Mouse (Mus musculus) granulocyte monocyte progenitor cell, adult 5-6 weeks (primary cell): Measurements from ENCODE around the gene Fsip1. TPM values are rescaled to one million over a fixed set of nuclear protein-coding genes. Genes with fewer than 3 reads are reported as not detected.

Experiments used
- ATAC-seq: replicated peaks from 2 replicates; pipeline ENCODE4 v1.8.0; 2016; ENCODE audit warnings: mild to moderate bottlenecking, moderate TSS enrichment, inconsistent platforms; ENCODE audit not compliant: poor library complexity, severe bottlenecking
- total RNA-seq, 2 experiments: library from RNA; stranded (forward) in 1 of 2; stranded (reverse) in 1 of 2; fragments of 200-712, 200-1000 nt in 1 of 2; fragments of >200 nt in 1 of 2; fragmentation: Nextera tagmentation in 1 of 2; gene quantifications; 2 replicates each; pipeline ENCODE4 v1.2.3; 2014 to 2017

Fsip1 gene
- total RNA-seq, 2 experiments from 2014 or later: not detected

DNA sequence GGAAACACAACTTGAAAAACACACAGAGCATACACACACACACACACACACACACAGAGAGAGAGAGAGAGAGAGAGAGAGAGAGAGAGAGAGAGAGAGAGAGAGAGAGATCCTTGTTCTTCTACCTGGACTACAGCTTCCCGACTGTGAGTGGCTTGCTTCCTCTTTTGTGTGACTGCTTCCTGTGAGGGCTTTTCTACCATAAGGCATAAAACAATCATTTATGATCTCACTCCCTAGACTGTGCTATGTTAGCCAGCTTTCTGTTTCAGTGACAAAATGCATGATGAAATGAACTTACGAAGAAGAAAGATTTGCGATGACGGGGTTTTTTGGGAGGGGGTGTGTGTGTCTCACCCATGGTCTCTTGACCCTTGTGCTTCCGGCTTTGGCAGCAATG, 3.0 kb upstream of the Fsip1 start:
- peak; percentile 38; the same call in 1 of the 2 replicates for ATAC-seq

GRCm38 (mm10) chr2:118257094-118257493, 328 bp upstream of the Fsip1 start:
- ATAC-seq: no peak

- no peak for ATAC-seq
Observed at GRCm38 (mm10) chr2:118254516-118254915, 2.2 kb downstream of the Fsip1 start.

DNA sequence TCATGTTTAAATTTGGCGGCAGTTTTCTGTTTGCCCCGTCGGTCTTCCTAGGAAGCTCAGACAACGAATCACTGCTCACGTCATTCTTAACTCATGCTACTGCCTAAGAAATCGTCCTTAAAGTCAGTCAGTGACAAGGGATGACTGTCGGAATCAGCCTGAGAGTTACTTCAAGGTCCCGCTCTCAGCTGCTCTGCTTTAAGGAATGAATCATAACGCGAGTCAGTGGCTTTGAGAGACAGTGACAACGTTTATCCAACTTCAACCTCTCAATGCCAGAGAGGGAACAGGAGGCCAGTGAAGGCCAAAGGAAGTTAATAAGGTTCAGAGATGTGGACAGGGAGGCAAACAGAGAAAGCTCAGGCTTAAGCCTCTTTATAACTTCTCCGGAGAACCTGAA, 7.8 kb downstream of the Fsip1 start:
- no peak for ATAC-seq

- ATAC-seq: no peak
Observed at GRCm38 (mm10) chr2:118248016-118248415, 8.8 kb downstream of the Fsip1 start.

DNA sequence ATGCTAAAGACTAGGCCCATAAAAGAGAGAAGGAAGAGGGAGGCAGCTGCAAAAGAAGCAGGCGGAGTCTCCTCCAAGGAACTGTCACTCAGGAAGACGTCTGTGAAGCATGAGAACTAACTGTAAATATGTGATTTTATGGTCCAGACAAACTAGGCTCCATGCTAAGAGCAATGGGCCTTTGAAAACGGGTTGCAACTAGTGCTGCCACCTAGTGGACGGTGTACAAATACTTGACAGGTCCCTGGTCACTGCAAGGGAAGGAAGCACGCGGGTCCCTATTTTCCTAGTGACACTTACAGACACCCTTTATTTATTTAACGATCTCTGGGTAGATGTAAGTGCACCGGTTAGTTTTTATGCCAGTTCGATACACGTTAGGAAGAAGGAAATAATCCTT, 10.9 kb downstream of the Fsip1 start:
- ATAC-seq: peak; percentile 77

DNA sequence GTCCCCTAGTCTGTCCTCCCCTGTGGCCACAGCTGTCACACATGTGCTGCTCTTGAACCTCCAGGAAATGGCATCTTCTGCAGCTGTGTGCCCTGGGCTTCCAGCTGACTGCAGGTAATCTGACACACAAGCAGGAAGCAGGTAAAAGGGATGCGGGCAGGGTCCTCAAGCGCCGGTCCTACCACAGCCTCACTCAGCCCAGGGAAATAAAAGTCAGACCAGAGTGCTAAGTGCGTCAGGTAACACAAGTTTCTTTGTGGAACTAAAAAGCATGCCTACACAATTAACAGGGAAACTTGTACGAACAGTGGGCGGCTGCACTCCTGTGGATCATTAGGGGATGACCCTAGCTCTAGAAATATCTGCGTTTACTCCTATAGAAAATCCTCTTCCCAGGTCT, 20.6 kb downstream of the Fsip1 start:
- no peak for ATAC-seq

DNA sequence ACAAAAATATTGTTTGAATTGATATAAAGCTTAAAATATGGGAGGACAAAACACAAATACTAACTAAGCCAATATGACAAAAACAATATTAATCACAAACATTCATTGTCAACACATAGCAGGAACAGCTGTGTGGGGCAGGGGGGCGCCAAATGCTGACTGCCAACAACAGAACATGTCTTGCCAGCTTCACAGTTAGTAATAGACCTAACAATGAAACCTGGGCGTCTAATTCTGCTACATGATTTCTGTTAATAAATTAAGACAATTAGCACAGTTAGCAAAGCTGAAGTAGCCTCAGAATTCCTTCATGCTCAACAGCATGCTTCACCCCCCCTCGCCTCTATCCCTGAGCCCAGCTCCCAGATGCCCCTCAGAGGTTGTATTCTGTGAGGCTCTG, 21.2 kb downstream of the Fsip1 start:
- ATAC-seq: no peak

DNA sequence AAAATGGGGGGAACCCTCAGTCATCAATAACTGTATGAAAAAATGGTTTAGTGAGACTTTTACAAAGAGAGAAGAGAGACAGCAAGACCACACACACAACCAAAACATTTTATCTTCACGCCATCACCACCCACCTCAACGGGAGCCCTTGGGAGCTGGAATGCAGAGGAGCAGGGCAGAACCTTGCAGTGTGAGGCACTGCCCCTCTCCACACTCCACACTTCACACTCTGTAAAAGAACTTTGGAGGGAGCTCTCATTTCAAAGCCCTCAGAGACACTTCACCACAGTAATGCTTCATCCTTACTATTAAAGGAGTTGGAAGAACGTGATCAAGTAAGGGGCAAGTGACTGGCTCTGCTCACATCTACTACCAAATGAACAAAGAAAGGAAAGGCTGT, 26.2 kb downstream of the Fsip1 start:
- ATAC-seq: no peak

- ATAC-seq: no peak
Observed at GRCm38 (mm10) chr2:118228486-118229079, 28.2 kb downstream of the Fsip1 start.

DNA sequence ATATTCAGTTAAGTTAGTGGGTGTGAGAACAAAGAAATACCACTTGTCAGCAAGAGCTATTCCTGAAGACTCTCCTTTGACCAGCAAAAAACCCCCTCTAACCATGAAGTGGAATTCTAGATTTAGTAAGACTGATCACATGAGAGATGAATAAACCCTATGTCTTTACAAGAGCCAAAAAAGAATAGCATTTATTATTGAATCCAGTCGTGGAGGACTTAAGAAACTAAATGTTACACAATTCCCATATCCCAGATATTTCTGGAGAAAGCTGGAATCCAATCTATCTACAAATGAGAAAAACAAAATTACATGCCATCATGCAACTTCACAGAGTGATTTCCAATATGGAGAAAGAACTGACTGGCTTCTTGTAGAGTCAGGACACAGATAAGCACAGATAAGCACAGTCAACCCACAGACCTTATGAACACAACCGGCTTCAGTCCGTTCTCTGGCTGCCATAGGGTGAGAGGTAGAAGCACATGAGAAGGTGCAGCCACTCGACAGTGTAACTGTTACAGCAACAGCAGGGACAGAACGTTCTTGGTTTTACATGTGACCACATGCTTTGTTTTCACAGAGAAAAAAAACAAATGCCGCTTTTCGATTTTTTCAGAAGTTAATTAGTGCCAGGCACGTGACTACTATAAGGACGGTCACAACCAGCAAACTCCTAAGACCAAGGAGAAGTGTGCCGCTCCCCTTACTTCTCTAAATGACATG, 31.3 kb downstream of the Fsip1 start:
- peak; percentile 20 for ATAC-seq

- ATAC-seq: no peak
Observed at GRCm38 (mm10) chr2:118217993-118218595, 38.7 kb downstream of the Fsip1 start.

- ATAC-seq: no peak
Observed at GRCm38 (mm10) chr2:118209712-118210111, 47.1 kb downstream of the Fsip1 start.

- no peak for ATAC-seq
Observed at GRCm38 (mm10) chr2:118208651-118209050, 48.1 kb downstream of the Fsip1 start.

- ATAC-seq: no peak
Observed at GRCm38 (mm10) chr2:118205991-118206585, 50.7 kb downstream of the Fsip1 start.

DNA sequence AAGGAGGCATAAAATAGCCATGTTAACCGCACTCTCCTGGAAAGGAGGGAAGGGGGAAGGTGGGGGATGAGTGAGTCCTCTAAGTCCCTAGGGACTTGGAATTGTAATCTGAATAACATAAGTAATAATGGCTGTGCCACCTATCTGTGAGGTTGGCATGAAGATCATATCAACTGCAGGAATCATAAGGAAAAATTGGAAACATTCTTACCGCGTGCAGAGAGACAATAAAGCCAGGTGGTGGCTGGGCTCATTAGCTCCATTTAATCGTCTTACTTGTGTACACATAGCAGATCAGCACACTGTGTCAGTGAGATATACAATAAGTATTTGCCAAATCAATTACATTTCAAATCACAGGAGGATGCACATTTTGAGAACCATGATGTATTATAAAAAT, 52.1 kb downstream of the Fsip1 start:
- no peak for ATAC-seq

DNA sequence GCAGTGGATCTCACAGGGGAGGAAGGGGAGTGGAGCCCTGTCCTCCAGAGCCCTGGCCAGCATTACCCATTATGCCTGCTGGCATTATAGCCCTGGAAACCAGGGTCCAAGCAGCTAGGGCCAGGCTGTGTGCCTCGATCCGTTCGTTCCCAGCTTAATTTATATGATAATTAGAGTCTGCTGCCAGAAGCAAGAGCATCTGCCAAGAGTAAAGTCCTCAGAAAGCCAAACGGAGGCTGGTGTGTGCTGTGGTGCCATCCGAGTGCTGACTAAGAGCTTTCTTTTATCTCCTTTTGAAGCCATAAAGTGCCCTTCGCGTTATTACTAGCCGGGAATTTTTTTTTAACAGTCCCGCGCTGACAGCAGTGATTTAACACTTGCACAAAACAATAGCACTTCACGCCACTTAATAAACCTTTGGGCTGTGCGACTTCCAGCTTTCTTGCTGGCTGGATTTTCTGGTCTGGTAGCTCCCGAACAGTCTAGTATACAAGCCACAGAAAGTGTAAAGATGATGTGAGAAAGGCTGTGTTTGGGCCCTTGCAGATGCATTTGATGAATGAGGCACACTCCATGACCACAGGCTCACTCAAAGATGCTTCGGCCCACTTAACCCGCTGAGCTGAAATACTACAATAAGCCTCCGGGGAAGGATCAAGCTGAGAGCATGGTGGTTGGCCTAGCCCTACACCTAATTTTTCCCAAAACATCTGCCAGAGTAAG, 52.9 kb downstream of the Fsip1 start:
- no peak for ATAC-seq

GRCm38 (mm10) chr2:118202934-118203333, 53.8 kb downstream of the Fsip1 start:
- ATAC-seq: no peak

GRCm38 (mm10) chr2:118201983-118202382, 54.8 kb downstream of the Fsip1 start:
- ATAC-seq: no peak

- peak; percentile 93 for ATAC-seq
Observed at GRCm38 (mm10) chr2:118199867-118200266, 56.9 kb downstream of the Fsip1 start.

DNA sequence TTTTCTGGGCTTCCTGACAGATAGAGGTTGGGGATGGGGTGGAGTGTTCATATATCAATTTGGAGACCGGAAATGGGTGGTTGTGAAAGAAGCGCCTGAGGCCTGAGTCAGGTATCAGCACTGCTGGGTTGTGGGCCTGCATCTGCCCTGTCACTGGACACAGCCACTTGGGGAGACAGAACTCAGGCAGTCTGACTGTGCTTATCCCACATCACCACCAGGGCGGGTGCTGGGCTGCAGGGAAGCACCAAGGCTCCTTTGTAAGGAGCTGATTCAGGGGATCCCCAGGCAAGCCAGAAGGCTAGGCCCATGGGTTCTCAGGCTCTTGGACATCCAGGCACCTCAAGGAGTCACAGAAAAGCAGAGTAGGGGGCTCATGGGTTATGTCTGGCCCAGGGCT, 59.8 kb downstream of the Fsip1 start:
- no peak for ATAC-seq
